Mouse (Mus musculus) embryo, embryonic 11.5 days (tissue): ENCODE data around the gene Hist1h2bj.

Source experiments
- DNase-seq: peaks from one replicate; pipeline ENCODE4 v3.0.0-alpha.2; 2012; ENCODE audit warnings: low read depth, low spot score

Gene Hist1h2bj

GRCm38 (mm10) chr13:22042568-22043502 is at the start of gene Hist1h2bj, which contains the start of gene Hist1h2ag:
Hist1h2bj (plus strand) TSS chr13:22043214.
Hist1h2ag (minus strand) TSS chr13:22042944.
- peak; percentile 96 for DNase-seq

GRCm38 (mm10) chr13:21993957-21994738 is 48.9 kb upstream of the Hist1h2bj start:
- no peak for DNase-seq

GRCm38 (mm10) chr13:21994896-21995295 is 48.1 kb upstream of the Hist1h2bj start:
- DNase-seq: no peak

GRCm38 (mm10) chr13:21995331-21995914 is 47.6 kb upstream of the Hist1h2bj start:
- DNase-seq: no peak

GRCm38 (mm10) chr13:21996101-21996839 is 46.7 kb upstream of the Hist1h2bj start:
- DNase-seq: no peak

GRCm38 (mm10) chr13:21996840-21997185 is 46.2 kb upstream of the Hist1h2bj start:
- no peak for DNase-seq

- DNase-seq: no peak
Observed at GRCm38 (mm10) chr13:21997201-21997820, 45.7 kb upstream of the Hist1h2bj start.

GRCm38 (mm10) chr13:21997821-21998220 is 45.2 kb upstream of the Hist1h2bj start:
- DNase-seq: no peak

GRCm38 (mm10) chr13:21998412-21998811 is 44.6 kb upstream of the Hist1h2bj start:
- DNase-seq: no peak

- DNase-seq: no peak
Observed at GRCm38 (mm10) chr13:21999147-21999546, 43.9 kb upstream of the Hist1h2bj start.

GRCm38 (mm10) chr13:22001346-22001745 is 41.7 kb upstream of the Hist1h2bj start:
- no peak for DNase-seq

GRCm38 (mm10) chr13:22001823-22002222 is 41.2 kb upstream of the Hist1h2bj start:
- DNase-seq: no peak

- DNase-seq: no peak
Observed at GRCm38 (mm10) chr13:22005605-22006333, 37.2 kb upstream of the Hist1h2bj start.

GRCm38 (mm10) chr13:22006334-22007120 is 36.5 kb upstream of the Hist1h2bj start:
- no peak for DNase-seq

- no peak for DNase-seq
Observed at GRCm38 (mm10) chr13:22007121-22007510, 35.9 kb upstream of the Hist1h2bj start.

- no peak for DNase-seq
Observed at GRCm38 (mm10) chr13:22007872-22008271, 35.1 kb upstream of the Hist1h2bj start.

- no peak for DNase-seq
Observed at GRCm38 (mm10) chr13:22008707-22009106, 34.3 kb upstream of the Hist1h2bj start.

- no peak for DNase-seq
Observed at GRCm38 (mm10) chr13:22009642-22010041, 33.4 kb upstream of the Hist1h2bj start, which contains the start of gene Prss16. Prss16 (minus strand) TSS chr13:22009742.

- DNase-seq: no peak
Observed at GRCm38 (mm10) chr13:22013716-22014115, 29.3 kb upstream of the Hist1h2bj start.
